Comparison of ENCODE assay signal across 11 mouse cellular contexts in the genomic region with DNA sequence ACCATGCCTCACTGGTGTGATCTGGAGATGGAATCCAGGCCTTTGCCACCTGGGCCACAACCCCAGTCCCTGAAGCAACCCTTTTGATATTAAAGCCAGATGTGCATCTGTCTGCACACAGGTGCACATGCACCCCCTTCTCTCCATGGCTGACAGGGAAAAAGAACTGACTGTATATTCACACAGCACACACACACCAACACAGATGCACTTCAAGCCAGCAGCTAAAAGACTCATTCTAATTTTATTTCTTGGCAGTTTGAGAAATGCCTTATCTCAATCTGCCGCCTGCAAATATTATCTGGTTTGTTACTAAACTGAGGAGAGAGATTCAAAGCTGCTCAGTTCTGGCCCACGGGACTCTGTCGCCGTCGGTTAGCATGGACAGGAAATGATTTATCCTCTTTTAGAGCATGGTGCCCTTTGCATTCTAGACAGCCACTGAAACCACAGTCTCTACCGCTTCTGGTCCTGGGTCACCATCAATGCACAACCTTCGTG.
DNase-seq lines count a peak whose midpoint lies in the region; ATAC-seq lines count a peak whose summit lies in the region.
"Had no signal": no experiment of that assay in that cellular context is flagged by ENCODE, and none has a peak within 500 bp of the region (broad histone marks: within the 10 kb centered on the region; RNA-seq: fewer than 3 reads in every experiment).

No protein-coding gene starts in this region.

- peak overlapping the region; percentile 66 for H3K27ac ChIP-seq in heart, embryonic 13.5 days (replicated peaks)
- H3K27ac ChIP-seq in limb, embryonic 10.5 days, result no peak overlapping the region

- H3K4me1 ChIP-seq in heart, embryonic 13.5 days, result peaks cover 57% of the 10 kb centered on the region
- H3K4me1 ChIP-seq in limb, embryonic 10.5 days, result peaks cover 37% of the 10 kb centered on the region

- no peak for DNase-seq in heart, postnatal 25 days (ENCODE audit: low spot score)
- peak; percentile 37 for DNase-seq in brain, adult 2 months (ENCODE audit: low read depth, low spot score)
- DNase-seq in limb, embryonic 10.5 days (ENCODE audit: low spot score), result peak; percentile 50
- DNase-seq in thymus, postnatal 10 days (ENCODE audit: low spot score in 2 of 2), result peak; percentile 57 to 70
- DNase-seq in cerebellum, adult 8-10 months, result no peak
- DNase-seq in neural tube, embryonic 10.5 days (ENCODE audit: extremely low spot score, low spot score), result no peak
- DNase-seq: gastrocnemius, postnatal 36 days; kidney, adult 2 months; left cerebral cortex, postnatal 4 days; lung, postnatal 14 days had no signal

- intact Hi-C loops in heart, postnatal 25 days (cut with DNase I), result no loop called here

- no peaks in the 10 kb centered on the region for H3K27me3 ChIP-seq in heart, embryonic 13.5 days (replicated peaks)
- no peaks in the 10 kb centered on the region; the same call in 1 of the 2 replicates for H3K27me3 ChIP-seq in limb, embryonic 10.5 days (ENCODE audit: low read depth, poor library complexity, severe bottlenecking)

- WGBS in heart, embryonic 13.5 days, result 27% methylated on average over 7 of the region's 7 CpGs
- 43% methylated on average over 7 of the region's 7 CpGs for WGBS in limb, embryonic 10.5 days

- H3K36me3 ChIP-seq in heart, embryonic 13.5 days, result peaks cover 23% of the 10 kb centered on the region
- peaks cover 28% of the 10 kb centered on the region for H3K36me3 ChIP-seq in limb, embryonic 10.5 days

- H3K9ac ChIP-seq in heart, embryonic 13.5 days, result no peak overlapping the region

- no peak overlapping the region for H3K4me3 ChIP-seq in heart, embryonic 13.5 days
- H3K4me3 ChIP-seq in limb, embryonic 10.5 days, result no peak overlapping the region

- peaks cover 7% of the 10 kb centered on the region for H3K9me3 ChIP-seq in heart, embryonic 13.5 days
- H3K9me3 ChIP-seq in limb, embryonic 10.5 days (replicated peaks), result 0 out of 2 replicates have a peak, but pooled peaks cover 2% of the 10 kb centered on the region

- no peak overlapping the region for H3K4me2 ChIP-seq in heart, embryonic 13.5 days

- ATAC-seq in heart, embryonic 13.5 days (ENCODE audit: extremely low read depth, insufficient number of reproducible peaks, low FRiP score, low TSS enrichment), result no peak

Comparison
In these comparisons a context has a peak if more than half of its experiments do, and no peak if none do; other contexts are left out.
1. DNase-seq: peak in brain, adult 2 months (single experiment), limb, embryonic 10.5 days (single experiment) and thymus, postnatal 10 days (2 of 2); none in heart, postnatal 25 days (single experiment), cerebellum, adult 8-10 months (single experiment) and neural tube, embryonic 10.5 days (single experiment).